Mouse (Mus musculus) ovary, postnatal 14 days (tissue): ENCODE measurements around the gene Rom1.

Experiments used
- DNase-seq: peaks from one replicate; pipeline ENCODE4 v3.0.0; 2022; ENCODE audit warnings: low spot score

Rom1 gene

GRCm38 (mm10) chr19:8942276-8942964, 13.3 kb upstream of the Rom1 start:
- DNase-seq, result peak; percentile 56

- DNase-seq, result peak; percentile 92
Observed at GRCm38 (mm10) chr19:8941515-8942217, 12.5 kb upstream of the Rom1 start, which contains the start of gene Mta2. TSS of gene Mta2 (plus strand) at chr19:8941875.

- no peak for DNase-seq
Observed at GRCm38 (mm10) chr19:8941136-8941514, 12.0 kb upstream of the Rom1 start.

- DNase-seq, result no peak
Observed at GRCm38 (mm10) chr19:8940526-8941133, 11.5 kb upstream of the Rom1 start.

- no peak for DNase-seq
Observed at GRCm38 (mm10) chr19:8936736-8937135, 7.6 kb upstream of the Rom1 start.

- DNase-seq, result no peak
Observed at GRCm38 (mm10) chr19:8930771-8931170, 1.6 kb upstream of the Rom1 start.

GRCm38 (mm10) chr19:8930117-8930516, 961 bp upstream of the Rom1 start:
- no peak for DNase-seq

- no peak for DNase-seq
Observed at GRCm38 (mm10) chr19:8928689-8929223, 400 bp downstream of the Rom1 start.

GRCm38 (mm10) chr19:8927891-8928525, 1.1 kb downstream of the Rom1 start:
- no peak for DNase-seq

- no peak for DNase-seq
Observed at GRCm38 (mm10) chr19:8926766-8927165, 2.4 kb downstream of the Rom1 start.

- DNase-seq, result no peak
Observed at GRCm38 (mm10) chr19:8921741-8922140, 7.4 kb downstream of the Rom1 start.

- no peak for DNase-seq
Observed at GRCm38 (mm10) chr19:8920836-8921291, 8.3 kb downstream of the Rom1 start.

GRCm38 (mm10) chr19:8920073-8920736, 9.0 kb downstream of the Rom1 start, which contains the start of gene B3gat3:
TSS of gene B3gat3 (plus strand) at chr19:8920374.
- DNase-seq, result peak; percentile 91

- no peak for DNase-seq
Observed at GRCm38 (mm10) chr19:8919684-8920072, 9.5 kb downstream of the Rom1 start.

- DNase-seq, result no peak
Observed at GRCm38 (mm10) chr19:8919000-8919399, 10.2 kb downstream of the Rom1 start.

- DNase-seq, result no peak
Observed at GRCm38 (mm10) chr19:8914212-8914611, 14.9 kb downstream of the Rom1 start.

- DNase-seq, result no peak
Observed at GRCm38 (mm10) chr19:8911810-8912209, 17.3 kb downstream of the Rom1 start.

GRCm38 (mm10) chr19:8908531-8908930, 20.6 kb downstream of the Rom1 start:
- no peak for DNase-seq

- DNase-seq, result no peak
Observed at GRCm38 (mm10) chr19:8903412-8903811, 25.7 kb downstream of the Rom1 start.

- DNase-seq, result no peak
Observed at GRCm38 (mm10) chr19:8899079-8899478, 30.1 kb downstream of the Rom1 start.

- DNase-seq, result no peak
Observed at GRCm38 (mm10) chr19:8898576-8898975, 30.6 kb downstream of the Rom1 start.
